ENCODE assay signal across 29 mouse cellular contexts in genomic region chr2:9283441-9283840, GRCm38 (mm10).
"Had no signal": no experiment of that assay in that cellular context is flagged by ENCODE, and none has a peak within 500 bp of the region (broad histone marks: within the 10 kb centered on the region; RNA-seq: fewer than 3 reads in every experiment).

No protein-coding gene starts in this region.

- H3K4me3 ChIP-seq: embryonic facial prominence, embryonic 10.5 days; embryonic facial prominence, embryonic 12.5 days; embryonic facial prominence, embryonic 13.5 days; embryonic facial prominence, embryonic 15.5 days; erythroblast, embryonic 14.5 days; forebrain, embryonic 10.5 days; forebrain, embryonic 12.5 days; forebrain, embryonic 13.5 days; gastrocnemius, adult 2 months; heart, adult 2 months; heart, embryonic 10.5 days had no signal

- H3K4me2 ChIP-seq: embryonic facial prominence, embryonic 12.5 days; embryonic facial prominence, embryonic 13.5 days; embryonic facial prominence, embryonic 15.5 days; forebrain, embryonic 12.5 days; forebrain, embryonic 13.5 days had no signal

- H3K27ac ChIP-seq: embryonic facial prominence, embryonic 10.5 days; embryonic facial prominence, embryonic 12.5 days; embryonic facial prominence, embryonic 13.5 days; embryonic facial prominence, embryonic 15.5 days; forebrain, embryonic 10.5 days; forebrain, embryonic 12.5 days; forebrain, embryonic 13.5 days; gastrocnemius, adult 2 months; heart, adult 2 months; heart, embryonic 10.5 days had no signal

- ATAC-seq: forebrain, embryonic 13.5 days; forebrain, embryonic 14.5 days; forebrain, embryonic 16.5 days; forebrain, postnatal 0 days had no signal

- DNase-seq: cerebellum, adult 2 months; cerebellum, adult 8-10 months; cerebellum, adult 9-10 months; cerebellum, adult 9-11 months; cerebellum, postnatal 10 days; cerebellum, postnatal 14 days; cerebellum, postnatal 25 days; cerebellum, postnatal 36 days; embryo, embryonic 11 days; forebrain, postnatal 0 days; gastrocnemius, adult 2 months; gastrocnemius, postnatal 10 days; gastrocnemius, postnatal 14 days; gastrocnemius, postnatal 25 days; gastrocnemius, postnatal 36 days; heart, adult 11 months; heart, adult 18-20 months; heart, adult 2 months had no signal

- H3K36me3 ChIP-seq: embryonic facial prominence, embryonic 10.5 days; embryonic facial prominence, embryonic 12.5 days; embryonic facial prominence, embryonic 13.5 days; embryonic facial prominence, embryonic 15.5 days; forebrain, embryonic 10.5 days; forebrain, embryonic 12.5 days; heart, embryonic 10.5 days had no signal

- H3K9ac ChIP-seq: embryonic facial prominence, embryonic 12.5 days; embryonic facial prominence, embryonic 13.5 days; embryonic facial prominence, embryonic 15.5 days; forebrain, embryonic 12.5 days; forebrain, embryonic 13.5 days; forebrain, postnatal 0 days had no signal

- H3K27me3 ChIP-seq: embryonic facial prominence, embryonic 12.5 days; embryonic facial prominence, embryonic 13.5 days; embryonic facial prominence, embryonic 15.5 days; forebrain, embryonic 12.5 days; forebrain, embryonic 13.5 days had no signal

- H3K4me1 ChIP-seq: embryonic facial prominence, embryonic 10.5 days; embryonic facial prominence, embryonic 12.5 days; embryonic facial prominence, embryonic 13.5 days; embryonic facial prominence, embryonic 15.5 days; forebrain, embryonic 10.5 days; forebrain, embryonic 12.5 days; forebrain, embryonic 13.5 days; heart, embryonic 10.5 days had no signal

- H3K9me3 ChIP-seq: embryonic facial prominence, embryonic 10.5 days; embryonic facial prominence, embryonic 12.5 days; embryonic facial prominence, embryonic 13.5 days; embryonic facial prominence, embryonic 15.5 days; forebrain, embryonic 10.5 days; forebrain, embryonic 12.5 days; forebrain, embryonic 13.5 days; heart, embryonic 10.5 days had no signal
